Mouse (Mus musculus) bone marrow macrophage, adult 2 months (primary cell): ENCODE measurements around the gene Scg5. TPM values are rescaled to one million over a fixed set of nuclear protein-coding genes. Genes with fewer than 3 reads are reported as not detected.

ENCODE experiments used
- H3K27ac ChIP-seq: 2 replicates; pipeline ENCODE4 v1.5.1; 2012; ENCODE audit warnings: low read depth, low read length; ENCODE audit not compliant: insufficient read depth
- H3K4me1 ChIP-seq: 2 replicates; pipeline ENCODE4 v1.6.1; 2012; ENCODE audit warnings: low read length; ENCODE audit not compliant: control insufficient read depth, insufficient read depth
- H3K4me3 ChIP-seq: 2 replicates; pipeline ENCODE4 v1.5.1; 2012; ENCODE audit warnings: mild to moderate bottlenecking, low read length, moderate library complexity; ENCODE audit not compliant: insufficient read depth
- CTCF ChIP-seq: IDR thresholded peaks from 2 replicates; pipeline ENCODE4 v1.5.1; 2012; ENCODE audit warnings: low read depth, mild to moderate bottlenecking, low read length, moderate library complexity
- POLR2A ChIP-seq: IDR thresholded peaks from 2 replicates; pipeline ENCODE4 v1.6.1; 2012; ENCODE audit warnings: mild to moderate bottlenecking, low read depth, low read length, borderline replicate concordance
- polyA plus RNA-seq: library from polyadenylated mRNA; stranded (reverse); fragments of >200 nt; gene quantifications from 2 replicates; pipeline ENCODE4 v1.2.4, GENCODE M21; 2012; ENCODE audit not compliant: missing spikeins, insufficient read depth, insufficient read length

Scg5 gene
- polyA plus RNA-seq, 1 experiment = not detected

GRCm38 (mm10) chr2:113757525-113758310 lies 71.2 kb downstream of the Scg5 start:
- no peak for TF ChIP-seq POLR2A
- TF ChIP-seq CTCF = no peak
- Histone ChIP-seq H3K27ac (no peak overlapping the region), H3K4me3 (peak overlapping the region; percentile 38), H3K4me1 (no peaks in the 10 kb centered on the region)

GRCm38 (mm10) chr2:113756924-113757524 lies 71.9 kb downstream of the Scg5 start:
- no peak overlapping the region for H3K27ac ChIP-seq
- H3K4me3 ChIP-seq = peak overlapping the region; percentile 38
- H3K4me1 ChIP-seq = no peaks in the 10 kb centered on the region
- no peak for TF ChIP-seq POLR2A
- TF ChIP-seq CTCF = no peak

GRCm38 (mm10) chr2:113749721-113750120 lies 79.2 kb downstream of the Scg5 start:
- TF ChIP-seq POLR2A (no peak), CTCF (no peak)
- no peak overlapping the region for H3K4me3 ChIP-seq

GRCm38 (mm10) chr2:113749309-113749708 lies 79.6 kb downstream of the Scg5 start:
- Histone ChIP-seq H3K27ac (no peak overlapping the region), H3K4me1 (no peaks in the 10 kb centered on the region), H3K4me3 (no peak overlapping the region)
- TF ChIP-seq POLR2A = no peak
- TF ChIP-seq CTCF = no peak

More at GRCm38 (mm10) chr2:113749721-113750120, 79.2 kb downstream of the Scg5 start:
- Histone ChIP-seq H3K27ac (no peak overlapping the region), H3K4me1 (no peaks in the 10 kb centered on the region)

DNA sequence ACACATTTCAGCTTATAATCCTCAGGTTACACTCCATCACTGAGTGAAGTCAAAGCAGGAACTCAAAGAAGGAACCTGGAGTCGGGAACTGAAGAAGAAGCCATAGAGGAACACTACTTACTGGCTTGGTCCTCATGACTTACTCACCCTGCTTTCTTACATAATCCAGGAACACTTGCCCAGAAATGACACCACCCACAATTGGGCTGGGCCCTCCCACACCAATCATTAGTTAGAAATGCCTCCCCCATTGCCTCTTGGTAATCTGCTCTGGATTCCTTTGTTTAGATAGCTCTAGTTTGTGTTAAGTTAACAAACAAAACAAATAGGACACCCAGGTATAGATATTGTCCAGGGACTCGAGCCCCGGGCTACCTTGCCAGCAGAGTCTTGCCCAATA lies 100.3 kb downstream of the Scg5 start:
- Histone ChIP-seq H3K4me1 (no peaks in the 10 kb centered on the region), H3K4me3 (no peak overlapping the region), H3K27ac (no peak overlapping the region)
- TF ChIP-seq POLR2A = no peak
- TF ChIP-seq CTCF = no peak

Other genes with a start within 250 kb of the Scg5 start
- 0.89 and 2.2 TPM in 2 replicates for gene Grem1, start 70.5 kb downstream of the Scg5 start, polyA plus RNA-seq
- 36.9 and 37.5 TPM in 2 replicates for gene Arhgap11a, start 19.5 kb upstream of the Scg5 start, polyA plus RNA-seq
- not detected in 2 replicates for gene Gjd2, start 184.5 kb upstream of the Scg5 start, polyA plus RNA-seq
- 0.38 TPM in 1 of 2 replicates, not detected in the other for gene Actc1, start 224.4 kb upstream of the Scg5 start, polyA plus RNA-seq